Mouse (Mus musculus) midbrain, embryonic 12.5 days (tissue): ENCODE measurements around the gene Prkcq. TPM values are rescaled to one million over a fixed set of nuclear protein-coding genes. Genes with fewer than 3 reads are reported as not detected.

Experiments used
- ATAC-seq: fragments of 200-750 bp; cut with Nextera tagmentation; 2 replicates; pipeline ENCODE4 v1.8.0; 2017; ENCODE audit warnings: low read depth, moderate TSS enrichment, moderate library complexity; ENCODE audit not compliant: low FRiP score
- H3K27ac ChIP-seq: fragments of 300-500 bp; sonication (generic); replicated peaks from 2 replicates; pipeline ENCODE4 v1.5.1; 2016; ENCODE audit warnings: mild to moderate bottlenecking
- H3K27me3 ChIP-seq: fragments of 300-500 bp; sonication (generic); 2 replicates; pipeline ENCODE4 v1.6.1; 2016; ENCODE audit warnings: mild to moderate bottlenecking
- H3K36me3 ChIP-seq: fragments of 300-500 bp; sonication (generic); 2 replicates; pipeline ENCODE4 v1.6.1; 2016
- H3K4me1 ChIP-seq: fragments of 300-500 bp; sonication (generic); 2 replicates; pipeline ENCODE4 v1.6.1; 2016
- H3K4me2 ChIP-seq: fragments of 300-500 bp; sonication (generic); replicated peaks from 2 replicates; pipeline ENCODE4 v1.6.1; 2016; ENCODE audit warnings: mild to moderate bottlenecking, moderate library complexity
- H3K4me3 ChIP-seq: fragments of 300-500 bp; sonication (generic); 2 replicates; pipeline ENCODE4 v1.5.1; 2016; ENCODE audit warnings: mild to moderate bottlenecking
- H3K9ac ChIP-seq: fragments of 300-500 bp; sonication (generic); replicated peaks from 2 replicates; pipeline ENCODE4 v1.6.1; 2016; ENCODE audit warnings: mild to moderate bottlenecking, moderate library complexity
- H3K9me3 ChIP-seq: fragments of 300-500 bp; sonication (generic); 2 replicates; pipeline ENCODE4 v1.6.1; 2016; ENCODE audit warnings: mild to moderate bottlenecking
- WGBS: fragments of 180-500 bp; shearing (Covaris S2); methylation state at CpG from one replicate; pipeline ENCODE4 v1.1.7; 2016; 5-methylcytosine and 5-hydroxymethylcytosine counted together
- polyA plus RNA-seq: library from polyadenylated mRNA; unstranded; fragments of >200 nt; fragmentation: Nextera tagmentation; extraction: Ambion mirVana; gene quantifications from 2 replicates; pipeline ENCODE4 v1.2.1, GENCODE M21; 2016

The Prkcq gene
- polyA plus RNA-seq, 1 experiment from 2014 or later, result 1.8 TPM

GRCm38 (mm10) chr2:11189150-11189767 is 17.4 kb downstream of the Prkcq start:
- ATAC-seq, result no peak
- H3K4me1 ChIP-seq, result no peaks in the 10 kb centered on the region
- H3K4me3 ChIP-seq, result no peak overlapping the region
- H3K27me3 ChIP-seq, result peaks cover 32% of the 10 kb centered on the region
- WGBS, result 83% methylated on average over 3 of the region's 4 CpGs
- H3K36me3 ChIP-seq, result no peaks in the 10 kb centered on the region
- no peak overlapping the region for H3K9ac ChIP-seq
- no peak overlapping the region for H3K4me2 ChIP-seq
- H3K27ac ChIP-seq, result no peak overlapping the region
- H3K9me3 ChIP-seq, result no peaks in the 10 kb centered on the region

DNA sequence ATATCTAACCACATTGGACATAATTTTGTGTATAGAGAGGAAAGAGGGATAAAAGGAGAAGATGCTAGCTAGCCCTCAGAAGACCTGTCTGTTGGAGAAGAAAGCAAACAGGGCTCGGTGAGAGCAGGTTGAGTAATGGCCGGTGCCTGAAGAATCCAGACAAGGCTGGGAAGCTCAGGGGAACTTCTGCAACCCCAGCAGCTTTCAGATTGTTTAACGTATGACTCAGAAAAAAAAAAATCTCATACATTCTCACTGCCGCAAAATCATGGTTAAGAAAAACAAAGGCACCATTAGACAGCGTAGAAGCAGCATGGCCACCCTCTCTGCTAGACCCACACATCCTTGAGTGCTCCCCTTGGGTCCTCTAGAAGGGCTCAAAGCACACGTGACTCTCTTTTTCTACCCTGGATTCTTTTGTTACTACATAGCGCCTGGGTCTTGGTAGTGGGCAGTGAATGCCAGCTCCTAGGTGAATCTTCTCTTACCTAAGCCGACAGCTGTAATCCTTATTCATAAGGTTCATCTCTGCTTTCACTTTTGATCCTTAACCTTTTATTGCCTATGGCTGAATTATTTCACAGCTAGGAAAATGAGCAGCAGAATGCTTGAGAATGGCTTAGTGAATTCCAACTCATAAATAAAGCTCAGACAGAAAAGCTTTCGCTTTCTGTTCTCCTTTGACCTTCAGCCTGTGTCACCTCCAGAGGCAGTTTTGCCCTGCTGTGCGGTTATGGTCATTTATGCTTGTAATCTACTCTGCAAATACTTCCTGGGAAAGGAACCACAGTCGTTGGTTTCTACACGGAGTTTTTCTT is 20.6 kb downstream of the Prkcq start:
- no peak for ATAC-seq
- no peaks in the 10 kb centered on the region for H3K36me3 ChIP-seq
- H3K9ac ChIP-seq, result no peak overlapping the region
- 66% methylated on average over 12 of the region's 12 CpGs for WGBS
- no peak overlapping the region for H3K4me2 ChIP-seq
- peaks cover 11% of the 10 kb centered on the region for H3K27me3 ChIP-seq
- no peak overlapping the region for H3K27ac ChIP-seq
- H3K9me3 ChIP-seq, result no peaks in the 10 kb centered on the region
- H3K4me3 ChIP-seq, result no peak overlapping the region
- no peaks in the 10 kb centered on the region for H3K4me1 ChIP-seq

DNA sequence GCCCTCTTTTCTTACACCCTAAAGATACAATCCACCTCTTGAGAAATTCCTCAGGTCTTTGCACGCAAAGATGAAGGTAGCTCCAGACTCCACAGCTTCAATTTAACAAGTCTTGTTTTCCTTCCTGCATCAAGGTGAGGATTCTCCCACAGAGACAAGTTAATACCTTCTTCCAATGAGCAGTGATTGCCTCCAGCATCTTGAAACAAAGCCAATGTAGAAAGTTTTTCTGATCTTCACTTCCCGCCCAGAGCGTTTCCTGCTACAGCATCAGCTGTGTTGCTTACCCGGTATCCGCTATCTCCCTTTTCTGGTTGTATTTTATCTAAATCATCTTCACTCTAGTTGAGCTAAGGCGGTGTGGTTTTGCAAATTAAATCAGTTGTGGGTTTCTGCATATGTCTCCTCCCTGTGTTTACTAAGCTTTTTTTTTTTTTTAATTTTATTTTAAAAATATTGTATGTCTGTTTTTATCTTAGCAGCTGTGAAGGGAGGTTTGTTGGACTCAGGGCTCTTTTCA is 21.3 kb downstream of the Prkcq start:
- no peaks in the 10 kb centered on the region for H3K4me1 ChIP-seq
- 92% methylated on average over 6 of the region's 6 CpGs for WGBS
- no peaks in the 10 kb centered on the region for H3K36me3 ChIP-seq
- ATAC-seq, result no peak
- no peak overlapping the region for H3K27ac ChIP-seq
- H3K9me3 ChIP-seq, result no peaks in the 10 kb centered on the region
- H3K4me3 ChIP-seq, result no peak overlapping the region
- H3K4me2 ChIP-seq, result no peak overlapping the region
- H3K9ac ChIP-seq, result no peak overlapping the region
- peaks cover 5% of the 10 kb centered on the region for H3K27me3 ChIP-seq

DNA sequence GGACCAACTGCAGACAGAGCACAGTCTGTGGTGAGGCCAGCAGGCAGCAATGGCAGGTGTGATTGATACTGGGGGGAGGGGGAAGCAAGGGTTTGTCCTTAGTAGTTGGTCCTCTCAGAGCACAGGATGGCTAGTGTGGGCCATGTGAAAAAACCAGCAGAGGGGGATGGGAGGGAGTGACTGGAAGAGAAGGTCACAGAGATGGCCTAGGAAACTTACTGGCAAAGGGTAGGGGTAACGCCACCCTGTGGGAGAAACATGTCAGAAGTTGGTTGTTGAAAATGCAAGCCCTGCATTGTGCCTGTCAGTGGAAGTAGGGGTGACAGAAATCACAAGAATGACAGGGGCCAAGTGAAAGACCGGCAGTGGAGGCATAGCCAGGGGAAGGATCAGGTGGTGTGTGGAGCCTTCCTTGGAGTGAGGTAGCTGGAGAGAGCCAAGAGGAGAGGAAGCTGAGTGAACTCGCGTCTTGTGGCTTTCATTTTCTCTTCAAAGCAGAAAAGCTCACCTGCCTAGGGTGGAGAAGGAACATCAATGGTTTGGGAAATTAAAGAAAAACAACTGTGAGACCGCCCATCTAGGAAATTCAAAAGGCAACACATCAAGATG is 22.9 kb downstream of the Prkcq start:
- Histone ChIP-seq H3K4me3 (no peak overlapping the region), H3K4me2 (no peak overlapping the region), H3K27me3 (peaks cover 4% of the 10 kb centered on the region), H3K27ac (no peak overlapping the region), H3K9ac (no peak overlapping the region), H3K36me3 (no peaks in the 10 kb centered on the region), H3K9me3 (no peaks in the 10 kb centered on the region), H3K4me1 (no peaks in the 10 kb centered on the region)
- 82% methylated on average over 5 of the region's 5 CpGs for WGBS
- ATAC-seq, result 0 out of 2 replicates have a peak, but pooled peaks have one; percentile 12

DNA sequence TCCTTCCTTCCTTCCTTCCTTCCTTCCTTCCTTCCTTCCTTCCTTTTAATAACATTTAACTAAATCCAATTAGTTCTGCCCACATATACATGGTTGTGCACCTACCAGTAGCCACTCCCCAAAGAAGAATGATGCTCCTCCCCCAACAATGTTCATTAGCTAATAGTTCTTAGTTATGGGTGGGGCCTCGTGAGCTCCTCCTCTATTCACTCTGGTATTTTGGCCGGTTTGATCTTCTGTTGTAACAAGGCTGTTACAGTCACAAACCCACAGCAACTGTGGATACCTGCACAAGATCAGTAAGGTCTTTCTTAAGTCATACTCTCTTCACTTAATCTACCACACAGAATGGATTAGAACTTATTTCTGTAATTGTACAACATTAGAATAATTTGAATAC is 24.2 kb downstream of the Prkcq start:
- Histone ChIP-seq H3K36me3 (no peaks in the 10 kb centered on the region), H3K4me3 (no peak overlapping the region), H3K27ac (no peak overlapping the region), H3K4me1 (no peaks in the 10 kb centered on the region), H3K9me3 (no peaks in the 10 kb centered on the region), H3K9ac (no peak overlapping the region), H3K27me3 (peaks cover 4% of the 10 kb centered on the region), H3K4me2 (no peak overlapping the region)
- ATAC-seq, result no peak
- WGBS, result 85% methylated on average over 2 of the region's 2 CpGs

- Histone ChIP-seq H3K36me3 (no peaks in the 10 kb centered on the region), H3K27ac (no peak overlapping the region), H3K4me1 (no peaks in the 10 kb centered on the region), H3K4me3 (no peak overlapping the region), H3K27me3 (no peaks in the 10 kb centered on the region), H3K9ac (no peak overlapping the region), H3K4me2 (no peak overlapping the region), H3K9me3 (no peaks in the 10 kb centered on the region)
- 84% methylated on average over 5 of the region's 5 CpGs for WGBS
- no peak for ATAC-seq
Observed at GRCm38 (mm10) chr2:11196952-11197559, 25.1 kb downstream of the Prkcq start.

DNA sequence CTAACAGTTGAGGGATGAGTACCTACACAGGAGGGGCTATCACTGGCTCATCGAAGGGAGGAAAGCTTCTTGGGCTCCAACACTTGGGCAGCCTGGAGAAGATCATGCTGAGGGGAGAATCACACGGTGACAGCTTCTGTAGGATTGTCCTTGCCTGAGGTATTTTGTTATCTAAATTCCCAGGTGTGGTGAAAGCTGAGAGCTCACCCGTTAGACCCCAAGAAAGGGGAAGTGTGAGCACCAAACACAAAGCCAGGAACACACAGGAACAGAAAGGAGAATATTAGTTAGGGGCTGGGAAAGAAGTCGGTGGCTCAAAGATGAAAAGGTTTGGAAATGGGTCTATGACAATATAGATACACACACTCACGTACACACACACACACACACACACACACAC is 27.7 kb downstream of the Prkcq start:
- no peak overlapping the region for H3K9ac ChIP-seq
- no peaks in the 10 kb centered on the region for H3K4me1 ChIP-seq
- no peak for ATAC-seq
- H3K27me3 ChIP-seq, result no peaks in the 10 kb centered on the region
- H3K27ac ChIP-seq, result no peak overlapping the region
- no peaks in the 10 kb centered on the region for H3K9me3 ChIP-seq
- 83% methylated on average over 5 of the region's 5 CpGs for WGBS
- no peaks in the 10 kb centered on the region for H3K36me3 ChIP-seq
- no peak overlapping the region for H3K4me3 ChIP-seq
- no peak overlapping the region for H3K4me2 ChIP-seq

GRCm38 (mm10) chr2:11202841-11203240 is 30.9 kb downstream of the Prkcq start:
- Histone ChIP-seq H3K9ac (no peak overlapping the region), H3K36me3 (no peaks in the 10 kb centered on the region), H3K9me3 (no peaks in the 10 kb centered on the region), H3K27me3 (no peaks in the 10 kb centered on the region), H3K4me3 (no peak overlapping the region), H3K4me2 (no peak overlapping the region), H3K27ac (no peak overlapping the region), H3K4me1 (no peaks in the 10 kb centered on the region)
- WGBS, result 90% methylated on average over 11 of the region's 11 CpGs
- no peak for ATAC-seq

GRCm38 (mm10) chr2:11203261-11203660 is 31.4 kb downstream of the Prkcq start:
- Histone ChIP-seq H3K27ac (no peak overlapping the region), H3K4me2 (no peak overlapping the region), H3K4me1 (no peaks in the 10 kb centered on the region), H3K27me3 (no peaks in the 10 kb centered on the region), H3K4me3 (no peak overlapping the region), H3K9ac (no peak overlapping the region), H3K9me3 (no peaks in the 10 kb centered on the region), H3K36me3 (no peaks in the 10 kb centered on the region)
- ATAC-seq, result no peak
- WGBS, result 82% methylated on average over 5 of the region's 5 CpGs

DNA sequence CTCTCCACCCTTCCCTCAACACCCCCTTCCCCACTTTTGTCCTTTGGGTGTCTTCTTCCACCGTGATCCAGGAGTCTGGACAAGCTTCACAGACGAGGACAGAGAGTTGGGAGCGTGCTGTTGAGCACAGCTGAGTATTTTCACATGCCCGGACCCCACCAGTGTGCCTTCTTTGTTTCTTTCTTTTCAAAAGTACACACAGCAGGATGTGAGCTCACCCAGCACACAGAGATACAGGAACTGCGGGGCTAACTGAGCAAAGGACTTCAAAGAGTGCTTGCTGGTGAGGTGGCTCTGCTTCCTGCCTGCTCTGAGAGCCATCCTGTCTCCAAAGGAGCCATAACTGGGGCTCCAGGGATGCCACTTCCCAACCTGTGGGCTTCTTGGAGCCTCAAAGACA is 32.3 kb downstream of the Prkcq start:
- H3K9ac ChIP-seq, result no peak overlapping the region
- H3K4me1 ChIP-seq, result no peaks in the 10 kb centered on the region
- no peak overlapping the region for H3K4me3 ChIP-seq
- 72% methylated on average over 5 of the region's 5 CpGs for WGBS
- ATAC-seq, result no peak
- no peaks in the 10 kb centered on the region for H3K27me3 ChIP-seq
- H3K27ac ChIP-seq, result no peak overlapping the region
- H3K9me3 ChIP-seq, result no peaks in the 10 kb centered on the region
- no peak overlapping the region for H3K4me2 ChIP-seq
- H3K36me3 ChIP-seq, result no peaks in the 10 kb centered on the region

DNA sequence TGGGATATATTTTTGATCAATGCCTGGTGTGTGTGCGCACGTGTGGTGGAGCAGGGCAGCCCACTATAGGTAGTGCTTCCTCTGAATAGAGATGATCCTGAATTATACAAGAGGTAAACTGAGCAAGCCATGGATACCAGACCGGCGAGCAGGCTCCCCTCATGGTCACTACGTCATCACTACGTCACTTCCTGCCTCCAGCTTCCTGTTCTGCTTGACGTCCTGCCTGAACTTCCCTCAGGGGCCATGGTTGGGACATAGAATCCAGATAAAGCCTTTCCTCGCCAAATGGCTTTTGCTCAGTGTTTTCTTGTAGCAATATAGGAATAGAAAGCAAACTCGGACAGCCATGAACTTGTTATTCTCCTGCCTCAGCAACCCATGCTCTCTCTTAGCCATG is 33.1 kb downstream of the Prkcq start:
- H3K27ac ChIP-seq, result no peak overlapping the region

GRCm38 (mm10) chr2:11205720-11206119 is 33.8 kb downstream of the Prkcq start:
- Histone ChIP-seq H3K4me3 (no peak overlapping the region), H3K27me3 (no peaks in the 10 kb centered on the region), H3K9me3 (no peaks in the 10 kb centered on the region), H3K4me2 (no peak overlapping the region), H3K4me1 (no peaks in the 10 kb centered on the region), H3K27ac (no peak overlapping the region), H3K36me3 (no peaks in the 10 kb centered on the region), H3K9ac (no peak overlapping the region)
- WGBS, result 93% methylated on average over 6 of the region's 6 CpGs
- no peak for ATAC-seq

More for the DNA sequence above, 33.1 kb downstream of the Prkcq start:
- Histone ChIP-seq H3K27me3 (no peaks in the 10 kb centered on the region), H3K9ac (no peak overlapping the region), H3K4me2 (no peak overlapping the region), H3K36me3 (no peaks in the 10 kb centered on the region), H3K4me1 (no peaks in the 10 kb centered on the region), H3K4me3 (no peak overlapping the region), H3K9me3 (no peaks in the 10 kb centered on the region)
- ATAC-seq, result no peak
- WGBS, result 91% methylated on average over 9 of the region's 9 CpGs
